Mouse (Mus musculus): ENCODE measurements around the gene Serpinc1. TPM values are rescaled to one million over a fixed set of nuclear protein-coding genes. Genes with fewer than 3 reads are reported as not detected.
"Not testable (repeated sequence)": the region's sequence is repeated elsewhere in the genome, so short reads cannot be mapped to it uniquely, and the experiment has no call there.

Serpinc1 gene
- total and polyA plus RNA-seq, 3 experiments: 0.13 to 1.3 (median 1.2) TPM

DNA sequence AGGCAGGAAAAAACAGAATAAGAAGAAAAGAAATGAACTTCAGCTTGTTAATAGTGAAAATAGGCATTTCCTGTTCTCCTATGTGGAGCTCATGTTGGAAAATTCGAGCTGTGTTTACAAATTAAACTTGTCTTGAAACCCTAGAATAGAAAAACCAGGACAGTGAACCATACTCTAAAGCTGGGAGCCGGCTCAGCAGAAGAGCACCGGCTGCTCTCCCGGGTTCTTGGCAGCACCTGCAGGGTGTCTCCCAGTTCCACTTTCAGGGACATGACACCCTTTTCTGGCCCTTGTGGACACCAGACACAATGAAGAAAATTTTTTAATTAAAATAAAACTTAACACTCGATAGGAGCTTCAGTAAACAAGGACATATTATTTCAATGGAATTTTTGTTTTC lies 9.7 kb upstream of the Serpinc1 start:
- Histone ChIP-seq H3K27me3 (ENCODE audit: insufficient read depth, low read length) (no peaks in the 10 kb centered on the region), H3K9me3 (replicated peaks) (no peaks in the 10 kb centered on the region), H3K4me1 (ENCODE audit: insufficient read depth, low read depth, low read length) (no peaks in the 10 kb centered on the region), H3K4me3 (ENCODE audit: low read depth, low read length) (no peak overlapping the region), H3K36me3 (replicated peaks) (peaks cover 71% of the 10 kb centered on the region)
- ATAC-seq (ENCODE audit: extremely low read depth, insufficient number of reproducible peaks, low FRiP score, poor library complexity, severe bottlenecking) (no peak), DNase-seq (ENCODE audit: low spot score) (no peak)
- no peak for TF ChIP-seq GATA1 (IDR thresholded peaks at IDR 0.05; ENCODE audit: borderline replicate concordance, low read length)
- TF ChIP-seq CTCF (IDR thresholded peaks at IDR 0.05; ENCODE audit: low read depth, low read length): no peak
- no peak for TF ChIP-seq POLR2AphosphoS5 (IDR thresholded peaks at IDR 0.05; ENCODE audit: insufficient replicate concordance, low read depth, low read length)
- no peak for TF ChIP-seq TAL1 (conservative IDR thresholded peaks at IDR 0.05; ENCODE audit: low read depth, low read length)
- TF ChIP-seq GATA2 (IDR thresholded peaks at IDR 0.05; ENCODE audit: borderline replicate concordance, low read depth, low read length): no peak

DNA sequence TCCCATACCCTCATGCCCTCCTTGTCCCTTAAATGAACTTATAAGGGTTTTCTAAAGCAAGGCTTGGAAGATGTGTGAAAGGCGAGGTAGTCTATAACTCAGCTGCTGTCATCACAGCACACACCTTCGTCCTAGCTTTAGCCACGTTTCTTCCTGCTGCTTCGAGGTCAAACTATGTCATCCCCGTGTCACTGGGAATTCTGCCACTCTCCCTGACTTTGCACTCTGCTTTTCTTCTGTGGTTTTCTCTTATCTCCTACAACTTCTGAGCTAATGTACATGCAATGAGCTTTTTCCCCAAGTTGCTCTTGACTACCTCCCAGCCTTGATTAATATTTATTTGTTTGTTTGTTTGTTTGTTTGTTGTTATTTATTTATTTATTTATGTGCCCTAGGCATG lies 1.6 kb downstream of the Serpinc1 start:
- H3K36me3 ChIP-seq (replicated peaks): peaks cover 33% of the 10 kb centered on the region
- no peaks in the 10 kb centered on the region for H3K27me3 ChIP-seq (ENCODE audit: insufficient read depth, low read length)
- ATAC-seq (ENCODE audit: extremely low read depth, insufficient number of reproducible peaks, low FRiP score, poor library complexity, severe bottlenecking): no peak
- no peak for DNase-seq (ENCODE audit: low spot score)
- TF ChIP-seq GATA2 (IDR thresholded peaks at IDR 0.05; ENCODE audit: borderline replicate concordance, low read depth, low read length): no peak
- TF ChIP-seq GATA1 (IDR thresholded peaks at IDR 0.05; ENCODE audit: borderline replicate concordance, low read length): no peak
- TF ChIP-seq POLR2AphosphoS5 (IDR thresholded peaks at IDR 0.05; ENCODE audit: insufficient replicate concordance, low read depth, low read length): no peak
- TF ChIP-seq TAL1 (conservative IDR thresholded peaks at IDR 0.05; ENCODE audit: low read depth, low read length): no peak
- TF ChIP-seq CTCF (IDR thresholded peaks at IDR 0.05; ENCODE audit: low read depth, low read length): no peak
- H3K9me3 ChIP-seq (replicated peaks): no peaks in the 10 kb centered on the region
- no peaks in the 10 kb centered on the region for H3K4me1 ChIP-seq (ENCODE audit: insufficient read depth, low read depth, low read length)
- H3K4me3 ChIP-seq (ENCODE audit: low read depth, low read length): no peak overlapping the region

DNA sequence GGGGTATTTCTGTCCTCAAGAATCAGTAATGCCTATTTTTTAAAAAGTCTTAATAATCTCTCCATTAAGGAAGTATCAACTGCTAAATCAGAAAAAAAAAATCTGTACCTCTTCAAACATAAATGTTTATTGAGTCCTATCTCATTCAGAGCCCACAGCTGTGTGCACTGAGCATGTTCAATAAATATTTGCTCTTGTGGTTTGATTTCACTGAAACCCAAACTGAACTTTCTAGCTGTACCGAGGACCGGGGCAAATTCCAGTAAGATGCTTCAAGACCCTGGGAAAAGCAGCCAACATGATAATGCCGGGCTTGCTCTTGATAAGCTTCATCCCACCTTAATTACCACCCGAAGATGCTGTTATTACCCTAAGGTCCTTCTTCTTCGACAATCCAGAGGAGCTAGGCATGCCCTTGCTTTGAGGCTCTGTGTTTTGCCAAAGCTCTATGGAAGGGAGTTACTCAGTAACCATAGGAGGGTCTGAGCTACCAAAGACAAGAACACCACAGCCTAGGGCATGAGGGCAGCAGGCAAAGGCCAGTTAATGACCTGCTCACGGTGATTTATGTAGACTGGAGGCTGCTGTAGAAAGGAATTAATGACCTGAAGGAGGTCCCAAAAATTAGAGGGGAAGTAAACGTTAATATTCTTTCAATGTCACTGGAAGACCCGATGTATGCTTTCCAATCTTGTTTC lies 2.3 kb downstream of the Serpinc1 start:
- Histone ChIP-seq H3K36me3 (replicated peaks) (peaks cover 28% of the 10 kb centered on the region), H3K27me3 (ENCODE audit: insufficient read depth, low read length) (no peaks in the 10 kb centered on the region), H3K4me3 (ENCODE audit: low read depth, low read length) (no peak overlapping the region), H3K4me1 (ENCODE audit: insufficient read depth, low read depth, low read length) (no peaks in the 10 kb centered on the region), H3K9me3 (replicated peaks) (no peaks in the 10 kb centered on the region)
- TF ChIP-seq POLR2AphosphoS5 (IDR thresholded peaks at IDR 0.05; ENCODE audit: insufficient replicate concordance, low read depth, low read length) (no peak), GATA1 (IDR thresholded peaks at IDR 0.05; ENCODE audit: borderline replicate concordance, low read length) (no peak), CTCF (IDR thresholded peaks at IDR 0.05; ENCODE audit: low read depth, low read length) (no peak), TAL1 (conservative IDR thresholded peaks at IDR 0.05; ENCODE audit: low read depth, low read length) (no peak), GATA2 (IDR thresholded peaks at IDR 0.05; ENCODE audit: borderline replicate concordance, low read depth, low read length) (no peak)
- ATAC-seq (ENCODE audit: extremely low read depth, insufficient number of reproducible peaks, low FRiP score, poor library complexity, severe bottlenecking) (no peak), DNase-seq (ENCODE audit: low spot score) (no peak)

DNA sequence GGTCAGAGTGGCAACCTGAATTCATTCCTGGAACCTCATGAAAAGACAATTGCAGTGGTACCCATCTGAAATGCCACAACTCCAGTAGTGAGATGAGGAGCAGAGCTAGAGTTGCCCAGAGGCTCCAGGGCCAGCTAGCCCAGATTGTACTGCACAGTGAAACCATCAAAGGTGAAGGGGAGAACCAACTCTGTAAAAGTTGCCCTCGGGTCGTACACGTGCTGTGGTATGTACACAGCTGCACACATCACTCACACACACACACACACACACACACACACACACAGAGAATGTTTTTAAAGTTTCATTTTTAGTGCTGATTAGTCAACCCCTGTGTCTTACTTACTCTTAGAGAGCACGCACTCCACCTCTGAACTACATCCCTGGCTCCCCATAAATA lies 3.0 kb downstream of the Serpinc1 start:
- TF ChIP-seq TAL1 (conservative IDR thresholded peaks at IDR 0.05; ENCODE audit: low read depth, low read length) (no peak), POLR2AphosphoS5 (IDR thresholded peaks at IDR 0.05; ENCODE audit: insufficient replicate concordance, low read depth, low read length) (no peak), GATA2 (IDR thresholded peaks at IDR 0.05; ENCODE audit: borderline replicate concordance, low read depth, low read length) (no peak), GATA1 (IDR thresholded peaks at IDR 0.05; ENCODE audit: borderline replicate concordance, low read length) (no peak), CTCF (IDR thresholded peaks at IDR 0.05; ENCODE audit: low read depth, low read length) (no peak)
- Histone ChIP-seq H3K4me3 (ENCODE audit: low read depth, low read length) (no peak overlapping the region), H3K36me3 (replicated peaks) (peaks cover 24% of the 10 kb centered on the region), H3K27me3 (ENCODE audit: insufficient read depth, low read length) (peaks cover under 1% of the 10 kb centered on the region; the same call in 1 of the 2 replicates), H3K9me3 (replicated peaks) (no peaks in the 10 kb centered on the region), H3K4me1 (ENCODE audit: insufficient read depth, low read depth, low read length) (no peaks in the 10 kb centered on the region)
- ATAC-seq (ENCODE audit: extremely low read depth, insufficient number of reproducible peaks, low FRiP score, poor library complexity, severe bottlenecking) (no peak), DNase-seq (ENCODE audit: low spot score) (no peak)

DNA sequence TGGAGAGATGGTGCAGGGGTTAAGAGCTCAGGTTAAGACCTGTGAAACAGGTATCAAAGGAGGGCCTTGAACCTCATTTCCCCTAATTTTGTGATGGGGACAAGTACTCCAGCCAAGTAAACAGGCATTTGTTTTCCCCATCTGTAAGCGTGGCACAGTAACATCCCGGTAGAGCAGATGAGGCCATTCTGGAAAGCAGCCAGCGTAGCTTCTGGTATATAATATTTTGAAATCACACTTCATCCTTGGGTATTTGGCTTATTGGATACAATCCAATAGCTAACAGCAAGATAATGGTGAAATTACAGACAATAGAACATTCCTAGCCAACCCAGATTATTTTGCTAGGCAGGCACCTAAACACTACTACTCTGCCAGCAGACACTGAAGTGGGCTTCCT lies 4.5 kb downstream of the Serpinc1 start:
- Histone ChIP-seq H3K4me1 (ENCODE audit: insufficient read depth, low read depth, low read length) (no peaks in the 10 kb centered on the region), H3K4me3 (ENCODE audit: low read depth, low read length) (no peak overlapping the region), H3K27me3 (ENCODE audit: insufficient read depth, low read length) (peaks cover 13% of the 10 kb centered on the region), H3K9me3 (replicated peaks) (no peaks in the 10 kb centered on the region), H3K36me3 (replicated peaks) (peaks cover 15% of the 10 kb centered on the region)
- DNase-seq (ENCODE audit: low spot score) (no peak), ATAC-seq (ENCODE audit: extremely low read depth, insufficient number of reproducible peaks, low FRiP score, poor library complexity, severe bottlenecking) (no peak)
- TF ChIP-seq GATA1 (IDR thresholded peaks at IDR 0.05; ENCODE audit: borderline replicate concordance, low read length) (no peak), CTCF (IDR thresholded peaks at IDR 0.05; ENCODE audit: low read depth, low read length) (no peak), POLR2AphosphoS5 (IDR thresholded peaks at IDR 0.05; ENCODE audit: insufficient replicate concordance, low read depth, low read length) (no peak), TAL1 (conservative IDR thresholded peaks at IDR 0.05; ENCODE audit: low read depth, low read length) (no peak), GATA2 (IDR thresholded peaks at IDR 0.05; ENCODE audit: borderline replicate concordance, low read depth, low read length) (no peak)

DNA sequence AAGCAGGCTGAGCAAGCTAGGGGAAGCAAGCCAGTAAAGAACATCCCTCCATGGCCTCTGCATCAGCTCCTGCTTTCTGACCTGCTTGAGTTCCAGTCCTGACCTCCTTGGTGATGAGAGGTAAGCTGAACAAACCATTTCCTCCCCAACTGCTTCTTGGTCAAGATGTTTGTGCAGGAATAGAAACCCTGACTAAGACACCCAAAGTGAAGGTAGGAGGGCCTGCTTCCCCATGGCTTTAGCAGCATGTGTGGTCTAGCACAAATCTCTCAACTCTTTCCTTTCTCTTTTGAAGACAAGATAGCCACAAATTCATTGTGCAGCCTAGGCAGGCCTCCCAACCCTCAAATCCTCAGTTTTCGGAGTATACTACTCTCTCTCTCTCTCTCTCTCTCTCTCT lies 6.3 kb downstream of the Serpinc1 start:
- H3K4me3 ChIP-seq (ENCODE audit: low read depth, low read length); DNase-seq (ENCODE audit: low spot score); H3K36me3 ChIP-seq (replicated peaks); ATAC-seq (ENCODE audit: extremely low read depth, insufficient number of reproducible peaks, low FRiP score, poor library complexity, severe bottlenecking); H3K4me1 ChIP-seq (ENCODE audit: insufficient read depth, low read depth, low read length); H3K9me3 ChIP-seq (replicated peaks): not testable (repeated sequence)
- H3K27me3 ChIP-seq (ENCODE audit: insufficient read depth, low read length): peaks cover 18% of the 10 kb centered on the region

Data from G1E (cell line).